Mouse (Mus musculus) ovary, adult 18-20 months (tissue): ENCODE data around the gene Pgap3.

Experiments
- DNase-seq: peaks from one replicate; pipeline ENCODE4 v3.0.0; 2022; ENCODE audit warnings: low spot score, mixed read lengths

The Pgap3 gene

GRCm38 (mm10) chr11:98355732-98356299 lies 44.5 kb downstream of the Pgap3 start:
- DNase-seq = no peak

GRCm38 (mm10) chr11:98354445-98354844 lies 45.8 kb downstream of the Pgap3 start:
- DNase-seq = no peak

GRCm38 (mm10) chr11:98353651-98354211 lies 46.6 kb downstream of the Pgap3 start:
- peak; percentile 39 for DNase-seq

GRCm38 (mm10) chr11:98352272-98352990 lies 47.9 kb downstream of the Pgap3 start:
- no peak for DNase-seq

GRCm38 (mm10) chr11:98349308-98349707 lies 51.0 kb downstream of the Pgap3 start:
- no peak for DNase-seq

GRCm38 (mm10) chr11:98348083-98348961 lies 52.0 kb downstream of the Pgap3 start, which contains the start of gene Ppp1r1b:
Gene Ppp1r1b (plus strand): TSS chr11:98348404.
- DNase-seq = no peak

GRCm38 (mm10) chr11:98347385-98348082 lies 52.8 kb downstream of the Pgap3 start:
- no peak for DNase-seq

- DNase-seq = no peak
Observed at GRCm38 (mm10) chr11:98346168-98346567, 54.1 kb downstream of the Pgap3 start.

- DNase-seq = peak; percentile 66
Observed at GRCm38 (mm10) chr11:98345253-98345652, 55.0 kb downstream of the Pgap3 start.

- DNase-seq = peak; percentile 64
Observed at GRCm38 (mm10) chr11:98342000-98342945, 58.0 kb downstream of the Pgap3 start.

- no peak for DNase-seq
Observed at GRCm38 (mm10) chr11:98341174-98341573, 59.1 kb downstream of the Pgap3 start.

- no peak for DNase-seq
Observed at GRCm38 (mm10) chr11:98340597-98340996, 59.7 kb downstream of the Pgap3 start.

GRCm38 (mm10) chr11:98339679-98340287 lies 60.5 kb downstream of the Pgap3 start:
- DNase-seq = no peak

GRCm38 (mm10) chr11:98339071-98339501 lies 61.2 kb downstream of the Pgap3 start:
- no peak for DNase-seq
